Mouse (Mus musculus): ENCODE data around the gene Hist1h2bq. TPM values are rescaled to one million over a fixed set of nuclear protein-coding genes. Genes with fewer than 3 reads are reported as not detected.
A peak's percentile ranks its signal among the peaks of the same experiment; 100 is the strongest.
"Not testable (repeated sequence)": the region's sequence is repeated elsewhere in the genome, so short reads cannot be mapped to it uniquely, and the experiment has no call there.

The Hist1h2bq gene
- polyA plus RNA-seq, 1 experiment from 2014 or later: 25.6 TPM

DNA sequence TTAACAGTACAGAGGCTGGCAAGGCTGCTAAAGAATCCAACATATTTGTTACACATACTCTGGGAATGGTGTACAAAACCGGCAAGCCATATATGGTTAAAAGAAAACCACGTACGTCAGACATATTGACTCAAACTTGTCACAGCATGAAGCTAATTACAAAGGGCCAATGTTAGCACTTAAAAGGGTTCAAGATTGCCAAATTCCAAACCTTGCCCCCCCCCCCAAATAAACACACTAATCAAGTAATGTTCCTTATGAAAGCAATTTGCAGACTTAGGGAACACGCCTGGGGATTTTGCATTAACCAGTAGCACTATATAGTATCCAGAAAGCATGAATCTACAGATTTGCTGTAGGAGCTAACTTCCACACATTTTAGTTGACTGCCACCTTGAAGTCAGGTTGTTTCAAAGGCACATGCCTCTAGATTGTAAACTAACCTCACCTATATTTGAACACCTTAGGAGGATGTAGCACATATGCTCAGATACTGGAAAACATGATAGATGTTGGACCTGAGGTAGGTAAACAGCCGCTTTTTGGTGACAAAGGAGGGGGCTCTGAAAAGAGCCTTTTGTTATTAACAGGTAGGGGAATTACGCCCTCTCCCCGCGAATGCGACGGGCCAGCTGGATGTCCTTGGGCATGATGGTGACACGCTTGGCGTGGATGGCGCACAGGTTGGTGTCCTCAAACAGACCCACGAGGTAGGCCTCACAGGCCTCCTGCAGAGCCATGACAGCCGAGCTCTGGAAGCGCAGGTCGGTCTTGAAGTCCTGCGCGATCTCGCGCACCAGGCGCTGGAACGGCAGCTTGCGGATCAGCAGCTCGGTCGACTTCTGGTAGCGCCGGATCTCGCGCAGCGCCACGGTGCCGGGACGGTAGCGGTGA is 27.4 kb downstream of the Hist1h2bq start:
- WGBS: under 1% methylated on average over 14 of the region's 35 CpGs
- not testable (repeated sequence) for H3K36me3 ChIP-seq (ENCODE audit: insufficient read depth, low read length); ATAC-seq (ENCODE audit: low FRiP score, low TSS enrichment)

GRCm38 (mm10) chr13:21781639-21782038 is 28.4 kb downstream of the Hist1h2bq start:
- Histone ChIP-seq H3K4me3 (ENCODE audit: low read length) (no peak overlapping the region), H3K36me3 (ENCODE audit: insufficient read depth, low read length) (no peaks in the 10 kb centered on the region), H3K27ac (ENCODE audit: low read length) (0 out of 2 replicates have a peak overlapping the region, but pooled peaks have one; percentile 43), H3K4me1 (ENCODE audit: insufficient read depth, low read length) (peaks cover 44% of the 10 kb centered on the region), H3K27me3 (ENCODE audit: insufficient read depth, low read length) (no peaks in the 10 kb centered on the region), H3K9me3 (ENCODE audit: low read length) (no peaks in the 10 kb centered on the region), H3K9ac (replicated peaks; ENCODE audit: low read length) (no peak overlapping the region), H3K4me2 (replicated peaks; ENCODE audit: low read depth, low read length) (no peak overlapping the region)
- ATAC-seq (ENCODE audit: low FRiP score, low TSS enrichment): no peak
- 91% methylated on average over 1 of the region's 1 CpGs for WGBS

More for the DNA sequence above, 27.4 kb downstream of the Hist1h2bq start:
- H3K4me2 ChIP-seq (replicated peaks; ENCODE audit: low read depth, low read length): peak overlapping the region; percentile 63
- not testable (repeated sequence) for H3K27me3 ChIP-seq (ENCODE audit: insufficient read depth, low read length); H3K9me3 ChIP-seq (ENCODE audit: low read length)
- peak overlapping the region; percentile 50 for H3K4me3 ChIP-seq (ENCODE audit: low read length)
- peak overlapping the region; percentile 94 for H3K27ac ChIP-seq (ENCODE audit: low read length)
- peak overlapping the region; percentile 77 for H3K9ac ChIP-seq (replicated peaks; ENCODE audit: low read length)
- H3K4me1 ChIP-seq (ENCODE audit: insufficient read depth, low read length): peaks cover 44% of the 10 kb centered on the region

DNA sequence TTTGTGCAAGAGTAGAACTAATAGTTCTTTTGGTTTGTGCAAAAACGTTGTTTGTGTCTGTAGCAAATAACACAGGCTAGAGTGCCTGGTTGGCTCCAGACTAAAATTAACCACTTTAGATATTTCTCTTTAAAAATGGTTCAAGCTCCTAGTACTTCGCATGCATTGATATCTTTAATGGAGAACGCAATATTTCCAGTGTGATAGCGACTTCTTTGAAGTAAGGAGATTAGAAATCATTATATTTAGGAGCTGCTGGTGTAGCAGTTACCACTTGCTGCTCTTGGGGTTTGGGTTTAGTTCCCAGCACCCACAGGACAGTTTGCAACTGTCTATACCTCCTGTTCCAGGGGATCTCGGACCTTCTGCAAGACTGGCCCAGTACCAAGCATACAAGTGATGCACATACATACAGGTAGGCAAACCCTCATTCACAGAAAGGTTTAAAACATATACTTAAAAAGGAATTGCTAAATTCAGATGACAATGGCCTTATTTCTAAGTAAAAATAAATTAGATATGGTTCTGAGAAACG is 28.9 kb downstream of the Hist1h2bq start:
- peaks cover 42% of the 10 kb centered on the region for H3K4me1 ChIP-seq (ENCODE audit: insufficient read depth, low read length)
- peak overlapping the region; percentile 69 for H3K4me3 ChIP-seq (ENCODE audit: low read length)
- no peaks in the 10 kb centered on the region for H3K36me3 ChIP-seq (ENCODE audit: insufficient read depth, low read length)
- peak overlapping the region; percentile 94 for H3K9ac ChIP-seq (replicated peaks; ENCODE audit: low read length)
- WGBS: 48% methylated on average over 6 of the region's 6 CpGs
- H3K27me3 ChIP-seq (ENCODE audit: insufficient read depth, low read length): no peaks in the 10 kb centered on the region
- H3K4me2 ChIP-seq (replicated peaks; ENCODE audit: low read depth, low read length): peak overlapping the region; percentile 73
- H3K9me3 ChIP-seq (ENCODE audit: low read length): no peaks in the 10 kb centered on the region
- no peak for ATAC-seq (ENCODE audit: low FRiP score, low TSS enrichment)
- peak overlapping the region; percentile 98 for H3K27ac ChIP-seq (ENCODE audit: low read length)

DNA sequence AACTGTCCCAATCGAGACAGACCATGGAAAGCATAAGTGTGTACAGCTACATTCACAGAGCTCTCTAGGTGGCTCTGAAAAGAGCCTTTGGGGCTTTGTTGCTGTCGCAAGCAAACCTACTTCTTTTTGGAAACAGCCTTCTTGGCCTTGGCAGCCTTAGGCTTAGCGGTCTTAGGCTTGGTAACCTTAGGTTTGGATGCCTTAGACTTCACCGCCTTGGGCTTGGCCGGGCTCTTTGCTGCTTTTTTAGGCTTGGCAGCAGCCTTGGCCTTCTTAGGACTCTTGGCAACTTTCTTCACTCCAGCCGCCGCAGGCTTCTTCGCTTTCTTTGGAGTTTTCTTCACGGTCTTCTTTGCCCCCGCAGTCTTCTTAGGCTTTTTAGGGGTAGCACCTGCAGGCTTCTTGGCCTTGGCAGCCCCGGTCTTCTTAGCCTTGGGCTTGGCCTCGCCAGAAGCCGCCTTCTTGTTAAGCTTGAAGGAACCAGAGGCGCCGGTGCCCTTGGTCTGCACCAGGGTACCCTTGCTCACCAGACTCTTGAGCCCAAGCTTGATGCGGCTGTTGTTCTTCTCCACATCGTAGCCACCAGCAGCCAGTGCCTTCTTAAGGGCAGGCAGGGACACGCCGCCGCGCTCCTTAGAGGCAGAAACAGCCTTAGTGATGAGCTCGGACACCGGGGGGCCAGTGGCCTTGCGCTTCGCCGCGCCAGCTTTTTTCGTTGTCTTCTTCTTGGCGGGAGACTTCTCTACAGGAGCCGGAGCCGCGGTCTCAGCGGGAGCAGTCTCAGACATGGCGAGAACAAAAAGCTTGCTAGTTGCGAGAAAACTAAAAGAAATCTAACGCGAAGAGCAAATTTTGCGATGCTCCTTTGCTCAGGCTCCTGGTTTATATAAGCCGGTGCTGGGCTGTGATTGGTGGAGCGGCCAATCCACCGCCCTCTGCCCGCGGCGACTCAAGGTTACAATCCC is 29.9 kb downstream of the Hist1h2bq start, which contains the start of gene Hist1h1b:
Gene Hist1h1b, minus strand, starts transcription at position 859 of the 965 bp plus-strand sequence.
- WGBS: under 1% methylated on average over 44 of the region's 44 CpGs
- Histone ChIP-seq H3K4me1 (ENCODE audit: insufficient read depth, low read length) (peaks cover 36% of the 10 kb centered on the region), H3K4me3 (ENCODE audit: low read length) (peak within 1 kb of the TSS; percentile 69), H3K4me2 (replicated peaks; ENCODE audit: low read depth, low read length) (peak within 1 kb of the TSS; percentile 73), H3K36me3 (ENCODE audit: insufficient read depth, low read length) (no peaks in the 10 kb centered on the region), H3K9ac (replicated peaks; ENCODE audit: low read length) (peak within 1 kb of the TSS; percentile 94), H3K9me3 (ENCODE audit: low read length) (no peaks in the 10 kb centered on the region), H3K27me3 (ENCODE audit: insufficient read depth, low read length) (no peaks in the 10 kb centered on the region), H3K27ac (ENCODE audit: low read length) (peak within 1 kb of the TSS; percentile 98)
- peak; percentile 67 for ATAC-seq (ENCODE audit: low FRiP score, low TSS enrichment)

GRCm38 (mm10) chr13:21778814-21779766 is 30.9 kb downstream of the Hist1h2bq start:
- Histone ChIP-seq H3K9me3 (ENCODE audit: low read length) (no peaks in the 10 kb centered on the region), H3K27ac (ENCODE audit: low read length) (peak overlapping the region; percentile 98), H3K36me3 (ENCODE audit: insufficient read depth, low read length) (no peaks in the 10 kb centered on the region), H3K4me2 (replicated peaks; ENCODE audit: low read depth, low read length) (peak overlapping the region; percentile 73), H3K27me3 (ENCODE audit: insufficient read depth, low read length) (no peaks in the 10 kb centered on the region), H3K9ac (replicated peaks; ENCODE audit: low read length) (peak overlapping the region; percentile 94), H3K4me1 (ENCODE audit: insufficient read depth, low read length) (peaks cover 30% of the 10 kb centered on the region), H3K4me3 (ENCODE audit: low read length) (peak overlapping the region; percentile 69)
- 4% methylated on average over 33 of the region's 33 CpGs for whole genome bisulfite sequencing
- peak; percentile 87 for ATAC-seq (ENCODE audit: low FRiP score, low TSS enrichment)

Small RNA genes lying within 50 kb of the gene (microRNA-seq; reads per million reads assigned to microRNA genes)
- gene Gm19658: not detected
- gene Gm44346: not detected
- not detected for gene Gm44466

Other genes with a start within 250 kb of the Hist1h2bq start
- not detected in 2 replicates for gene Olfr1364, start 228.4 kb downstream of the Hist1h2bq start, polyA plus RNA-seq (2015; fragmentation: Nextera tagmentation; extraction: Ambion mirVana)
- gene Olfr1362, start 196.2 kb downstream of the Hist1h2bq start, polyA plus RNA-seq (2015; fragmentation: Nextera tagmentation; extraction: Ambion mirVana): not detected in 2 replicates
- not detected in 2 replicates for gene Olfr11, start 167.7 kb downstream of the Hist1h2bq start, polyA plus RNA-seq (2015; fragmentation: Nextera tagmentation; extraction: Ambion mirVana)
- gene Olfr1361, start 146.8 kb downstream of the Hist1h2bq start, polyA plus RNA-seq (2015; fragmentation: Nextera tagmentation; extraction: Ambion mirVana): not detected in 2 replicates
- gene Olfr1360, start 132.8 kb downstream of the Hist1h2bq start, polyA plus RNA-seq (2015; fragmentation: Nextera tagmentation; extraction: Ambion mirVana): not detected in 2 replicates
- gene Olfr1359, start 112.1 kb downstream of the Hist1h2bq start, polyA plus RNA-seq (2015; fragmentation: Nextera tagmentation; extraction: Ambion mirVana): not detected in 2 replicates
- 1.9 and 3.8 TPM in 2 replicates for gene Hist1h2bl, start 94.1 kb downstream of the Hist1h2bq start, polyA plus RNA-seq (2015; fragmentation: Nextera tagmentation; extraction: Ambion mirVana)
- 13.5 and 20.3 TPM in 2 replicates for gene Hist1h2ai, start 93.8 kb downstream of the Hist1h2bq start, polyA plus RNA-seq (2015; fragmentation: Nextera tagmentation; extraction: Ambion mirVana)
- 6.2 and 12.4 TPM in 2 replicates for gene Hist1h3h, start 92.5 kb downstream of the Hist1h2bq start, polyA plus RNA-seq (2015; fragmentation: Nextera tagmentation; extraction: Ambion mirVana)
- 4.3 and 4.4 TPM in 2 replicates for gene Hist1h2bm, start 88.2 kb downstream of the Hist1h2bq start, polyA plus RNA-seq (2015; fragmentation: Nextera tagmentation; extraction: Ambion mirVana)
- gene Hist1h4j, start 75.1 kb downstream of the Hist1h2bq start, polyA plus RNA-seq (2015; fragmentation: Nextera tagmentation; extraction: Ambion mirVana): 1.4 and 1.6 TPM in 2 replicates
- 4.3 and 5.9 TPM in 2 replicates for gene Hist1h4k, start 59.7 kb downstream of the Hist1h2bq start, polyA plus RNA-seq (2015; fragmentation: Nextera tagmentation; extraction: Ambion mirVana)
- gene Hist1h2ak, start 56.4 kb downstream of the Hist1h2bq start, polyA plus RNA-seq (2015; fragmentation: Nextera tagmentation; extraction: Ambion mirVana): 24.4 and 25.9 TPM in 2 replicates
- 2.2 and 3.1 TPM in 2 replicates for gene Hist1h2bn, start 56.1 kb downstream of the Hist1h2bq start, polyA plus RNA-seq (2015; fragmentation: Nextera tagmentation; extraction: Ambion mirVana)
- 17.4 and 17.8 TPM in 2 replicates for gene Hist1h1b, start 29.6 kb downstream of the Hist1h2bq start, polyA plus RNA-seq (2015; fragmentation: Nextera tagmentation; extraction: Ambion mirVana)
- gene Hist1h3i, start 26.8 kb downstream of the Hist1h2bq start, polyA plus RNA-seq (2015; fragmentation: Nextera tagmentation; extraction: Ambion mirVana): 98.9 and 117 TPM in 2 replicates
- gene Hist1h2an, start 23.0 kb downstream of the Hist1h2bq start, polyA plus RNA-seq (2015; fragmentation: Nextera tagmentation; extraction: Ambion mirVana): 3.4 and 6.0 TPM in 2 replicates
- gene Hist1h2bp, start 22.7 kb downstream of the Hist1h2bq start, polyA plus RNA-seq (2015; fragmentation: Nextera tagmentation; extraction: Ambion mirVana): 2.0 and 2.2 TPM in 2 replicates
- gene Hist1h2ao, start 268 bp upstream of the Hist1h2bq start, polyA plus RNA-seq (2015; fragmentation: Nextera tagmentation; extraction: Ambion mirVana): 2.1 TPM in 1 of 2 replicates, not detected in the other
- gene Hist1h4m, start 1.5 kb upstream of the Hist1h2bq start, polyA plus RNA-seq (2015; fragmentation: Nextera tagmentation; extraction: Ambion mirVana): not detected in 2 replicates
- 13.6 and 14.5 TPM in 2 replicates for gene Hist1h4n, start 22.0 kb upstream of the Hist1h2bq start, polyA plus RNA-seq (2015; fragmentation: Nextera tagmentation; extraction: Ambion mirVana)
- 2,785 and 3,191 TPM in 2 replicates for gene Hist1h2ap, start 23.3 kb upstream of the Hist1h2bq start, polyA plus RNA-seq (2015; fragmentation: Nextera tagmentation; extraction: Ambion mirVana)
- 22.6 and 26.0 TPM in 2 replicates for gene Hist1h2br, start 23.5 kb upstream of the Hist1h2bq start, polyA plus RNA-seq (2015; fragmentation: Nextera tagmentation; extraction: Ambion mirVana)
- 11.6 and 13.7 TPM in 2 replicates for gene Zfp184, start 134.9 kb upstream of the Hist1h2bq start, polyA plus RNA-seq (2015; fragmentation: Nextera tagmentation; extraction: Ambion mirVana)
- 0.15 and 0.26 TPM in 2 replicates for gene Pom121l2, start 171.0 kb upstream of the Hist1h2bq start, polyA plus RNA-seq (2015; fragmentation: Nextera tagmentation; extraction: Ambion mirVana)
- gene Prss16, start 199.5 kb upstream of the Hist1h2bq start, polyA plus RNA-seq (2015; fragmentation: Nextera tagmentation; extraction: Ambion mirVana): 0.32 and 0.97 TPM in 2 replicates
- gene Hist1h2ah, start 225.4 kb upstream of the Hist1h2bq start, polyA plus RNA-seq (2015; fragmentation: Nextera tagmentation; extraction: Ambion mirVana): 7.8 and 9.2 TPM in 2 replicates
- 3.8 and 8.2 TPM in 2 replicates for gene Hist1h2bk, start 225.7 kb upstream of the Hist1h2bq start, polyA plus RNA-seq (2015; fragmentation: Nextera tagmentation; extraction: Ambion mirVana)
- 29.5 and 30.5 TPM in 2 replicates for gene Hist1h4i, start 231.2 kb upstream of the Hist1h2bq start, polyA plus RNA-seq (2015; fragmentation: Nextera tagmentation; extraction: Ambion mirVana)
- gene Hist1h2ag, start 232.7 kb upstream of the Hist1h2bq start, polyA plus RNA-seq (2015; fragmentation: Nextera tagmentation; extraction: Ambion mirVana): 49.8 and 53.1 TPM in 2 replicates
- 20.2 and 21.5 TPM in 2 replicates for gene Hist1h2bj, start 233.0 kb upstream of the Hist1h2bq start, polyA plus RNA-seq (2015; fragmentation: Nextera tagmentation; extraction: Ambion mirVana)